Mouse (Mus musculus): ENCODE measurements around the gene Pcf11.

DNA sequence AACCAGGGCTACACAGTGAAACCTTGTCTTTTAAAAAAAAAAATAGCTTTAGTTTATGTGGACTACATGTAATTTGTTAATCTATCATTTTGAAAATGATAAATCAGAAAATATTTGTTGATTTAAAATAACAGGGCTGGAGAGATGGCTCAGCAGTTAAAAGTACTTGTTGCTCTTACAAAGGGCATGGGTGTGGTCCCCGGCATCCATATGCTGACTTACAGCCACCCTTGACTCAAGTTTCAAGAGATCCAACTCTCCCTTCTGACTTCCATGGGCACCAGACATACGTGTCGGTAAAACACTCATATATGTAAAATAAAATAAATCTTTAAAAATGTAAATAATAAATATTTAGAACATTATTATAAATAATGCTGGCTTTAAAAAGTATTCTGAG is 5.4 kb upstream of the Pcf11 start:
- TF ChIP-seq CTCF (IDR thresholded peaks at IDR 0.05; ENCODE audit: low read depth, low read length) (no peak), POLR2A (IDR thresholded peaks at IDR 0.05; ENCODE audit: borderline replicate concordance, low read depth, low read length) (no peak)
